Mouse (Mus musculus): ENCODE data around the gene S100a14.

DNA sequence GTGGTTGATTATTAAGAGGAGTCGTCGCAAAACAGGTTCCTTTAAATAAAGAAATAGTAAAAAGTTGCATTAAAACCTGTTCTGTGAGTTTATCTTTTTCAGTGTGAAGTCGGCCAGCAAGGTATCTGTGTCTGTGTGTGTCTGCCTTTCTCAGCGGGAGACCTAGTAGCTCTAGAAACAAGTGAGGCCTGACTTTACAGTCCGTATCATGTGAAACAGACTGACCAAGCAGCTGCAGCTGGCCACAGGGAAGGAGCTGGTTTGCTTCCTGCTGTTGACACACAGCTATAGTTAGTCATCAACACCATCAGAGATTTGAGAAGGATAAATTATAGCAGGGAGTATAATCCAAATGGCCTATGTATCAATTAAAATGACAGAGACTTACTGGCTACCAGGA, 5.1 kb downstream of the S100a14 start:
- TF ChIP-seq GATA1 (IDR thresholded peaks at IDR 0.05; ENCODE audit: borderline replicate concordance, low read length) = no peak
- no peak for TF ChIP-seq FLI1 (IDR thresholded peaks at IDR 0.05; ENCODE audit: low read length)

Data from megakaryocyte, embryonic 14.5 days (primary cell).